Mouse (Mus musculus) forelimb bud, embryonic 11.5 days (tissue): ENCODE results near the gene Hk1.

Experiments used
- DNase-seq: peaks from one replicate; pipeline ENCODE4 v3.0.0-alpha.2; 2012; ENCODE audit warnings: low read depth, low spot score

The Hk1 gene

DNA sequence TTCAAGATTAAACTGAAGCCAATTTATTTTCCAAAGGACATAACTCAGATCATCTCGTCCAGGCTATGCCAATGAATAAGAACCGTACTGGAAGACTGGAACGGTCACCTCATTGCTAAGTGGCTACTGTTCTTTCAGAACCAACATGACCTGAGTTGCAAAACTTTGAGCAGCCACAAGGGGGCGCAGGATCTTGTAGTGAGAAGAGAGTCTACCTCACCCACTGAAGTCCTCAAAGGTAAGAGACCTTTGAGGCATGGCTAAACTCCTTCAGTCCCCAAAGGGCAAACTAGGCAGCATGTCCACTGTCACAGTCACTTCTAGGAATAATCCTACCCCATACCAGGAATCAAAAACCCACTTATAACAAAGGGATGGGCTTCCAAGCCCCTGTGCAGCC is 104.5 kb downstream of the Hk1 start:
- peak; percentile 75 for DNase-seq

DNA sequence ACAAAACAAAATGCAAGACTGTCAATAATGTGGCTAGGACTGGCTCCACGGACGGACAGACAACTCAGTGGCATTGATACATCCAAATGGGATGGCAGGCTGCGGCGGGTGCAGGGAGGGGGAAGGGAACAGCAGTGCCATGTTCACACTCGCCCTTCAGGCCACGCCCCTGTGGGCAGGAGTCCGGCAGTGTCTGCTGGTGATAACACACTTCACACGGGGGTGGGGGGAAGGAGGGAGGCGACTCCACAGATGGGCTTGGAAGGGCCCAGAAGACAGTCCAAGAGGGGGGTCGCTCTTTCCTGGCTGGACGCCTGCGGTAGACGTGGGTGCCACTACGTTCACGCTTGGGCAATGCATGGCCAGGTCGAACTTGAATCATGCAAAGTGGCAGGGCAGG is 110.4 kb downstream of the Hk1 start:
- DNase-seq: no peak

- no peak for DNase-seq
Measured at GRCm38 (mm10) chr10:62264299-62264698, 115.4 kb downstream of the Hk1 start.

- DNase-seq: peak; percentile 91
Measured at GRCm38 (mm10) chr10:62261115-62261886, 118.4 kb downstream of the Hk1 start.

GRCm38 (mm10) chr10:62258298-62258697 is 121.4 kb downstream of the Hk1 start:
- DNase-seq: no peak

GRCm38 (mm10) chr10:62252496-62253235 is 127.0 kb downstream of the Hk1 start:
- no peak for DNase-seq

DNA sequence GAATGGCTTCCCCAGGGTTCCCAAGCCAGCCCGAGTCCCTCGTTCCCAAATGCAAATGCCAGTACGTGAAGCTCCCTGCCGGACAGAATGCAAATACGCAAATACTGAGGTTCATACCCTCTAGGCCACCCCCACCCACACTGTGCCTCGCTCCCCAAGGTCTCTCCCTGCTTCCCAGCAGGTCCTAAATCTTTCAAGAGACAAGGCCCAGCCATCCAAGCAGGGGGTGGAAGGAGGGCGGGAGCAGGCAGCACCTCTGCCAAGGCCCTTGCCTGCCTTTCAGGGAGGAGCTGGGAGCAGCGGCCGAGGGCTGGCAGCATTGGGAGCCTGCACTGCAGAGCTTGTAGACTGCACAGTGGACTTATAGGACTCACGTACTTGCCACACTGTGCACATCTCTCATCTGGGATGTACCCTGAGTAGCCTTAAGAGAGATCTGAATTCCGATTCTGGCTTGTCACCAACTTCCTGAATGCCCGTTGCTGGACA is 127.7 kb downstream of the Hk1 start, which contains the start of gene Tacr2:
Gene Tacr2 (plus strand): TSS at position 439 of the 489 bp plus-strand sequence.
- DNase-seq: no peak

DNA sequence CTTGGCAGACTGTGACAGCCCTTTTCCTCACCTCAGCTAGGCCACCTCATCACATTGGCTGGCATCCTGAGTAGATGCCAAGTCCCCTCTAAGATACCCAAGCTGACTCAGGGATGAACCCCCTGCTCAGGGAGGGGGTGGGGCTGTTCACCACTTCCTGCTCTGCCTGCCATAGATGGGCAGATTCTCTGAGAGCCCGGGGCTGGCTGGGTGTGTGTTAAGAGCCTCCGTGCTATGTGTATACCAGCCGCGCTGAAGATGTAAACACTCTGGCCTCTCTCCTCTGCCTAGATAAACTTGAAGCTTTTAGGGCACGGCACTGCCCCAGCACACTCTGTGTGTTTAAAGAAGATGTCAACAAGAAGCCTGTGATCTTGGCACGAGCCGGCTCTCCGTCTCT is 131.9 kb downstream of the Hk1 start:
- DNase-seq: no peak

- no peak for DNase-seq
Measured at GRCm38 (mm10) chr10:62247156-62247555, 132.6 kb downstream of the Hk1 start.

GRCm38 (mm10) chr10:62244067-62244466 is 135.6 kb downstream of the Hk1 start:
- no peak for DNase-seq

- DNase-seq: peak; percentile 65
Measured at GRCm38 (mm10) chr10:62242896-62243295, 136.8 kb downstream of the Hk1 start.

GRCm38 (mm10) chr10:62242358-62242757 is 137.3 kb downstream of the Hk1 start:
- DNase-seq: no peak

DNA sequence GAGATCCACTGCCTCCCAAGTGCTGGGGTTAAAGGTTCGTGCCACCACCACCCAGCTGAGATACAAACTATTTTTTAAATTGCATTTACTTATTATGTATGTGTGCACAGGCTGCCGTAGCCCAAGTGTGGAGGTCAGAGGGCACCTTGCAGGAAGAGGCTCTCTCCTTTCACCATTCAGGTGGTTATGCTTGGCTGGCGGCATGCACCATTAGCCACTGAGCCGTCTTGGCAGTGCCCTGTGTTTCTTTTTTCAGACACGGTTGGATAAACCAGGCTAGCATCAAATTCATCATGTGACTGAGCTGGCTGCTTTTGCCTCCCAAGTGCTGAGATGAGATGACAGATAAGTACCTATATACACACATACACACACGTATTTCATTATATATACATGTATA is 140.4 kb downstream of the Hk1 start:
- no peak for DNase-seq

DNA sequence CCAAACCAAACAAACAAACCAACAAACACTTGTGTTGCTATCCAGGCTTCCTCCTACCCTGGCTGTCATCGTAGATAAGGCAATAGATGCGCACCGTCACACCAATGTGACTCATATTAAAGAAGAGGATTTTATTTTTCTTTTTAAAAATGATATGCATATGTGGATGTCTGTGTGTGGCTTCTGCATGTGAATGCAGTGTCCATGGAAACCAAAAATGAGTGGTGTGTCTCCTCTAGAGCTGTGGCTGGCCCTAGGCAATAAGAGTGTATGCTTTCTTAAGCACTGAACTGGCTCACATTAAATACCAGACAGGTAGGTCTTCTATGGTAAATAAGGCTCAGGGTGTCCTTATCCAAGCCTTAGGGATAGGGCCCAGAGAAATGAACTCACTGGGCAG is 141.0 kb downstream of the Hk1 start:
- DNase-seq: no peak

GRCm38 (mm10) chr10:62237205-62237604 is 142.5 kb downstream of the Hk1 start:
- DNase-seq: no peak

GRCm38 (mm10) chr10:62236165-62236564 is 143.5 kb downstream of the Hk1 start:
- DNase-seq: no peak

DNA sequence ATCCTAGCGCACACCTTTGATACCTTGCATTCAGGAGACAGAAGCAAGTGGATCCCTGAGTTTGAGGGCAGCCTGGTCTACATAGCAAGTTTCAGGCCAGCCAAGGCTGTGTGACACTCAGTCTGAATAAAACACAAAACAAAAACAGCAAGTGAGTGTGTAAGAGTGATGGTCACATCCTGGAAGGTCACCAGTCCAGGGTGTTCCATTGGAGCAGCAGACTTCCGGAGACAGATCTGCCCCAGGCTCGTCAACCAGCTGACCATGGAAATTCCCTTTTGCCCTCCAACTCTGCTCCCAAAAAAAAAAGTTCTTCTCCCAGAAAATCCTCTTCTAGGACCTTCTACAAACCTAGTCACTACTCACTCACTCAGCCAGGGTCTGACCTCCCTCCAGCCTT is 147.9 kb downstream of the Hk1 start:
- DNase-seq: no peak

- no peak for DNase-seq
Measured at GRCm38 (mm10) chr10:62231395-62231732, 148.3 kb downstream of the Hk1 start.

DNA sequence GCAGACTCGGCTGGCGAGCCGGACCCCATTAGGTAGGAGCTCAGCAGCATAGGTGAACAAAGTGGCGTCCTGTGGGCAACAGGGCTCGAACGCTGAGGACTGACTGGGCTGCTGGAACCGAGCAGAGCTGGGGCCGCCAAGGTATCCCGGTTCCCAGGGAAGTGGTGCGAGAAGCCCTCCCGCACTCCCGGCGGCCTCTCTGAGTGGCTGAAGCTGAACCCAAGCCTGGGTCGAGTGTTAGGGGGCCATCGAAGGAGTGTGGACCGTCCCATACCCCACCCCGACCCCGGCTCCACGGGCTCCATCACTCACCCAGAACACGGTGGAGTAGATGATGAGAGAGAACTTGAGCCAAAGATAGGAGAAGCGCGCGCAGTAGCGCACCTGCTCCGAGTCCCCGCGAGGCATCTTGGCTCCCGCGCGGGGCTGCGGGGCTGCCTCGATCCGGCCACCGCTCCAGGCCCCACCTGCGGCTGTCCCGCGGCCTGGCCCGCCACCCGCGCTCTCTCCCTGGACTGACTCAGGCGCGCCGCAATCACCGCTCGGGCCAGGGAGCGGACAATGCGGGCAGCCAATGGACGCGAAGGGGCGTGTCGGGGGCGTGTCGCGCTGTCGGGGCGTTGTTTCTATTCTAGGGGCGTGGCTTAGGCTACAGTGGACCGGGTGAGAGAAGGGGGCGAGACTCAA is 148.9 kb downstream of the Hk1 start, which contains the start of gene Tspan15:
Gene Tspan15 (minus strand): TSS at position 544 of the 687 bp plus-strand sequence.
- peak; percentile 85 for DNase-seq

DNA sequence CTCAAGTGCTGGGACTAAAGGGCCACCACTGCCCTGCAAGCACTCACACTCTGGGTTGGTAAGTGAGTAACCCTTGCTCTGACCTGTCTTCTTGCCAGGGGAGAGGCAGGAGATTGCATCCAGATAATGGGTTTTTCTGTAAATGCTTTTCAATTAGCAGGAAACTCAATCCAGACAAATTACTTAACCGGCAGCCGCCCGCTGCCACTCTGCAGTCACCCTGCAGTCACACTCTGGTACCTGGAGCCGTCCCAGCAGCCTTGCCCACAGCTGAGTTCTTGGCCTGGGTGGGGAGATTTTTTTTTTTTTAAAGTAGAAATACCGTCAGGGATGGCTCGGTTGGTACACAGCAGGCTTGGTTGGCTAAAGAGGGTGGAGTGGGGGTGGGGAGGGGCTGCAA is 151.6 kb downstream of the Hk1 start:
- DNase-seq: no peak

GRCm38 (mm10) chr10:62225839-62226238 is 153.9 kb downstream of the Hk1 start:
- DNase-seq: no peak

DNA sequence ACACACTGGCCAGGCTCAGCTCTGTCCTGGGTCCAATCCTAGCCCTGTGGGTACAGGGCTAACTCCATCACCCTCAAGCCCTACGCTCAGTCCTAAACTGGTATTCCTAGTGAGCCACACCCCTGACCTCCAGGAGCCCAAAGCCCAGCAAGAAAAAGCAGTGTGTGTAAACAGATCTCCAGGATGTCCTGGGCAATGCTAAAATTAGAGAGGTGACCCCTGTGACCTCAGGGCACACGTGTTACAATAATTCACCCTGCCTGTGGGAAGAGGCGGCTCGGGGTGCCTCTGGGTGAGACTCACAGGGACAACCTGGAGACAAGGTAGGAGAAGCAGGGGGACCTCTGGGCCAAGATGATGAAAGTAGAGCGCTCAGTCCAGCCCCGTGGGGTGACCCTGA is 155.5 kb downstream of the Hk1 start:
- no peak for DNase-seq
